Mouse (Mus musculus) forebrain, embryonic 10.5 days (tissue): ENCODE results near the gene Ak8. TPM values are rescaled to one million over a fixed set of nuclear protein-coding genes. Genes with fewer than 3 reads are reported as not detected.

Source experiments
- DNase-seq: peaks from one replicate; pipeline ENCODE4 v3.0.0-alpha.2; 2017; ENCODE audit warnings: low spot score; ENCODE audit errors: extremely low spot score
- H3K27ac ChIP-seq: fragments of 300-500 bp; sonication (generic); 2 replicates; pipeline ENCODE4 v1.5.1; 2016; ENCODE audit warnings: mild to moderate bottlenecking
- H3K27me3 ChIP-seq: fragments of 300-500 bp; sonication (generic); 2 replicates; pipeline ENCODE4 v1.6.1; 2016; ENCODE audit warnings: mild to moderate bottlenecking; ENCODE audit not compliant: poor library complexity, severe bottlenecking
- H3K36me3 ChIP-seq: fragments of 300-500 bp; sonication (generic); replicated peaks from 2 replicates; pipeline ENCODE4 v1.6.1; 2016; ENCODE audit warnings: mild to moderate bottlenecking, moderate library complexity
- H3K4me1 ChIP-seq: fragments of 300-500 bp; sonication (generic); 2 replicates; pipeline ENCODE4 v1.6.1; 2016
- H3K4me3 ChIP-seq: fragments of 300-500 bp; sonication (generic); 2 replicates; pipeline ENCODE4 v1.5.1; 2016; ENCODE audit warnings: mild to moderate bottlenecking, moderate library complexity
- H3K9me3 ChIP-seq: fragments of 300-500 bp; sonication (generic); 2 replicates; pipeline ENCODE4 v1.6.1; 2016; ENCODE audit warnings: mild to moderate bottlenecking, moderate library complexity
- WGBS: fragments of 180-500 bp; shearing (Covaris S2); methylation state at CpG from one replicate; pipeline ENCODE4 v1.1.7; 2016; 5-methylcytosine and 5-hydroxymethylcytosine counted together
- polyA plus RNA-seq: library from polyadenylated mRNA; unstranded; fragments of >200 nt; fragmentation: Nextera tagmentation; extraction: Ambion mirVana; gene quantifications from 2 replicates; pipeline ENCODE4 v1.2.1, GENCODE M21; 2016

Ak8 gene
- polyA plus RNA-seq, 1 experiment from 2014 or later = 0.69 TPM

DNA sequence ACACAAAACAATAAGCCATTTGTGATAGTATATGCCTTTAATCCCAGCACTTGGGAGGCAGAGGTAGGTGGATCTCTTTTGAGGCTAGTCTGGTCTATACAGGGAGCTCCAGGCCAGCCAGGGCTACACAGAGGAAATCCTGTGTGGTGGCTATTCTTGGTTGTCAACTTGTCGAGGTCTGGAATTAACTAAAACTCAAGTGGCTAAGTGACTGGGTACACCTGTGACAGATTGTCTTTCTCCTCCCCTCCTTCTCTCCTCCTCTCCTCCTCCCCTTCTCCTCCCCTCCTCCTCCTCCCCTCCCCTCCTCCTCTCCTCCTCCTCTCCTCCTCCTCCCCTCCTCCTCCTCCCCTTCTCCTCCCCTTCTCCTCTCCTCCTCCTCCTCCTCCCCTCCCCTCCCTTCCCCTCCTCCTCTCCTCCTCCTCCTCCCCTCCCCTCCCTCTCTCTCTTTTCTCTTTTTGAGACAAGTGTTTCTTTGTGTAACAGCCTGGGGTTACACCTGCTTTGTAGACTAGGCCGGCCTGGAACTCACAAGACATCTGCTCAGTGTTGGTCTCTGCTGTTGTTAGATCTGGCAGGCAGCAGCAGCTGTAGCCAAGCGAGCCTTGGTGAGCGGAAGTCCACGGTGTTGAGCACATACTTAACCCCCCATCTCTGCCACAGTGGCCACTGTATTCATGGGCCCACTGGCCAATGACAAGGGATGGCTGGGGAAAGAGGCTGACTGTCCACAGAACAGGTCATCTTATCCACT lies 110.5 kb downstream of the Ak8 start:
- Histone ChIP-seq H3K36me3 (no peaks in the 10 kb centered on the region), H3K27ac (no peak overlapping the region), H3K9me3 (no peaks in the 10 kb centered on the region), H3K4me3 (no peak overlapping the region), H3K4me1 (peaks cover 14% of the 10 kb centered on the region), H3K27me3 (peaks cover 10% of the 10 kb centered on the region; the same call in 1 of the 2 replicates)
- 55% methylated on average over 5 of the region's 5 CpGs for WGBS
- no peak for DNase-seq

GRCm38 (mm10) chr2:28818866-28819265 lies 118.9 kb downstream of the Ak8 start:
- 87% methylated on average over 4 of the region's 4 CpGs for WGBS
- Histone ChIP-seq H3K36me3 (peaks cover 19% of the 10 kb centered on the region), H3K27ac (no peak overlapping the region), H3K4me1 (peaks cover 6% of the 10 kb centered on the region; the same call in 1 of the 2 replicates), H3K9me3 (no peaks in the 10 kb centered on the region), H3K27me3 (no peaks in the 10 kb centered on the region), H3K4me3 (no peak overlapping the region)
- no peak for DNase-seq

DNA sequence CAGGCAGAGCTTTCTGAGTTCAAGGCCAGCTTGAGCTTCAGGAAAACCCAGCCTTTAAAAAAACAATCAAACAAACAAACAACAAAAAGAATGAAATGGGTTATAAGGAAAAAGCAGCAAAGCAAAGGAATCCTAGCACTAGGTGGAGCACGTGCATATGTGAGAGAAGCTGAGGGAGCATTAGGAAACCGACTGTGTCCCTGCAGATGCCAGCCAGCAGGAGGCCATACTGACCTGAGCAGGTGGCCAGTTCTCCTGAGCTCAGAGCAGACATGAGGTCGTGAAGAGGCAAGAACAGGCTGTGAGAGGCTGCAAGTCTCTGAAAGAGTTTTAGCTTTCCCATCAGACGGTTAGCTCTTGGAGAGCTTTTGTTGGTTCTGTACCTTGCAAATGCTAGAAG lies 129.3 kb downstream of the Ak8 start:
- H3K27me3 ChIP-seq = no peaks in the 10 kb centered on the region
- peaks cover 100% of the 10 kb centered on the region for H3K36me3 ChIP-seq
- 58% methylated on average over 4 of the region's 4 CpGs for WGBS
- H3K4me3 ChIP-seq = no peak overlapping the region
- no peak overlapping the region for H3K27ac ChIP-seq
- no peaks in the 10 kb centered on the region for H3K9me3 ChIP-seq
- H3K4me1 ChIP-seq = no peaks in the 10 kb centered on the region
- no peak for DNase-seq

DNA sequence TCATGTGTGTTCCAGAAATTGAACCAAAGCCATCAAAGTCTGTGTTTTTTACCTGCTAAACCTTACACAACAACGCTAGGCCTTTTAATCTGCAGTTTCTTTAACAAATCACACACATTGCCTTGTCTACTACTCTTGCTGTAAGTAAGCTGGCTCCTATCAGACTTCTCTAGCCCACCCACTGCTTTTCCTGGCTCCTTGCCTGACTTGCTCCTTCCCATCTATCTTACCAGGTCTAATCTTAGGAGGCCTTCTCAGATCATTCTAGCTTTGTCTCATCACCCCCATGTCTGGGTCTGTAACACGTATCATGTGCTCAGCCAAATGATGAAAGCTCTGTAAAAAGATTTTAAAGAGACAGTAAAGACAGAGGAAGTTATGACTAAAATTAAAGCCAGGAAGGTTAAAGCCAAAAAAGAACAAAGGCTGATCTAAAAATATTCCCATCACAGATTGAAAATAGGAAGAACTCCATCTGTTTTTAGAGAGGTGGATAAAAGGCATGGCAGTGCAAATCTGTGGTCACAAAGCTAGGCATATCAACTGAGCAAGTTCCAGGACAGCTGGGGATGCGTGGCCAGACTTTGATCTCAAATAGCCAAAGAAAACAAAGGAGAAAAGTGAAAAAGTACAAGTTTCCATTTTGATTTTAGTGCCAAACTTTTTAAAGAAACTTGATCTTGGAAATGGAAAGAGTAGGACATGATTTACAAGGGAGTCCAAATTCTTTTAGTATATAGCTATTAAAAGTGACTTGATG lies 136.4 kb downstream of the Ak8 start:
- H3K4me1 ChIP-seq = peaks cover 23% of the 10 kb centered on the region
- H3K9me3 ChIP-seq = no peaks in the 10 kb centered on the region
- H3K27me3 ChIP-seq = no peaks in the 10 kb centered on the region
- H3K36me3 ChIP-seq = peaks cover 56% of the 10 kb centered on the region
- no peak for DNase-seq
- no peak overlapping the region for H3K27ac ChIP-seq
- H3K4me3 ChIP-seq = no peak overlapping the region
- WGBS = 92% methylated on average over 3 of the region's 3 CpGs

- peaks cover 39% of the 10 kb centered on the region for H3K4me1 ChIP-seq
- peak overlapping the region; percentile 98 for H3K4me3 ChIP-seq
- DNase-seq = peak; percentile 24
- under 1% methylated on average over 52 of the region's 53 CpGs for WGBS
- peaks cover 27% of the 10 kb centered on the region for H3K36me3 ChIP-seq
- no peaks in the 10 kb centered on the region for H3K9me3 ChIP-seq
- no peaks in the 10 kb centered on the region for H3K27me3 ChIP-seq
- peak overlapping the region; percentile 96 for H3K27ac ChIP-seq
These were observed 139.7 kb downstream of the Ak8 start for GRCm38 (mm10) chr2:28839501-28840221.

- DNase-seq = peak; percentile 95
- Histone ChIP-seq H3K27me3 (no peaks in the 10 kb centered on the region), H3K4me3 (peak within 1 kb of the TSS; percentile 98), H3K4me1 (peaks cover 39% of the 10 kb centered on the region), H3K27ac (peak within 1 kb of the TSS; percentile 96), H3K36me3 (peaks cover 27% of the 10 kb centered on the region), H3K9me3 (no peaks in the 10 kb centered on the region)
- WGBS = under 1% methylated on average over 63 of the region's 63 CpGs
These were observed 140.4 kb downstream of the Ak8 start, which contains the start of the genes Gtf3c4 and Ddx31 for GRCm38 (mm10) chr2:28840222-28840951. TSS of gene Gtf3c4 (minus strand) at chr2:28840360. TSS of gene Ddx31 (plus strand) at chr2:28840406.

DNA sequence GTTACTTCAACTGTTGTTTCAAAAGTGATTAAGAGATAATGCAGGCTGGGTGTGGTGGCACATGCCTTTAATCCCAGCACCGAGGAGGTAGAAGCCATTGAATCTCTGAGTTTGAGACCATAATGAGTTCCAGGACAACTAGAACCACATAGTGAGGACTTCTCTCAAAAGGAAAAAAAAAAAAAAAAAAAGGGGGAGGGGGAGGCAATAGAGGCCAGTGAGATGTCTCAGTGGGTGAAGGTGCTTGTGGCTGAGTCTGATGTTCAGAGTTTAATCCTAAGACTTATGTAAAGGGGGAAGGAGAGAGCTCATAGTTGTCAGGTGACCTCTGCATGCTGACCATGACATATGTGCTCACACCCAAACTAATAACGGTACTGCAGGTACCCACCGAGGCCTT lies 142.1 kb downstream of the Ak8 start:
- peak overlapping the region; percentile 98 for H3K4me3 ChIP-seq
- H3K36me3 ChIP-seq = peaks cover 35% of the 10 kb centered on the region
- H3K9me3 ChIP-seq = no peaks in the 10 kb centered on the region
- H3K27me3 ChIP-seq = no peaks in the 10 kb centered on the region
- no peak for DNase-seq
- H3K27ac ChIP-seq = no peak overlapping the region
- peaks cover 39% of the 10 kb centered on the region for H3K4me1 ChIP-seq
- 83% methylated on average over 3 of the region's 3 CpGs for WGBS

GRCm38 (mm10) chr2:28848879-28849278 lies 148.9 kb downstream of the Ak8 start:
- no peaks in the 10 kb centered on the region for H3K9me3 ChIP-seq
- no peaks in the 10 kb centered on the region for H3K27me3 ChIP-seq
- H3K36me3 ChIP-seq = peaks cover 83% of the 10 kb centered on the region
- H3K27ac ChIP-seq = no peak overlapping the region
- H3K4me1 ChIP-seq = no peaks in the 10 kb centered on the region
- 97% methylated on average over 2 of the region's 2 CpGs for WGBS
- DNase-seq = no peak
- no peak overlapping the region for H3K4me3 ChIP-seq

GRCm38 (mm10) chr2:28852594-28852993 lies 152.6 kb downstream of the Ak8 start:
- H3K27ac ChIP-seq = no peak overlapping the region
- no peak overlapping the region for H3K4me3 ChIP-seq
- no peaks in the 10 kb centered on the region for H3K27me3 ChIP-seq
- WGBS = 91% methylated on average over 3 of the region's 3 CpGs
- H3K4me1 ChIP-seq = no peaks in the 10 kb centered on the region
- no peak for DNase-seq
- H3K36me3 ChIP-seq = peaks cover 79% of the 10 kb centered on the region
- H3K9me3 ChIP-seq = no peaks in the 10 kb centered on the region

GRCm38 (mm10) chr2:28855773-28856172 lies 155.8 kb downstream of the Ak8 start:
- H3K9me3 ChIP-seq = no peaks in the 10 kb centered on the region
- H3K27ac ChIP-seq = no peak overlapping the region
- H3K4me1 ChIP-seq = no peaks in the 10 kb centered on the region
- no peak for DNase-seq
- no peak overlapping the region for H3K4me3 ChIP-seq
- 93% methylated on average over 2 of the region's 2 CpGs for WGBS
- peaks cover 78% of the 10 kb centered on the region for H3K36me3 ChIP-seq
- no peaks in the 10 kb centered on the region for H3K27me3 ChIP-seq

DNA sequence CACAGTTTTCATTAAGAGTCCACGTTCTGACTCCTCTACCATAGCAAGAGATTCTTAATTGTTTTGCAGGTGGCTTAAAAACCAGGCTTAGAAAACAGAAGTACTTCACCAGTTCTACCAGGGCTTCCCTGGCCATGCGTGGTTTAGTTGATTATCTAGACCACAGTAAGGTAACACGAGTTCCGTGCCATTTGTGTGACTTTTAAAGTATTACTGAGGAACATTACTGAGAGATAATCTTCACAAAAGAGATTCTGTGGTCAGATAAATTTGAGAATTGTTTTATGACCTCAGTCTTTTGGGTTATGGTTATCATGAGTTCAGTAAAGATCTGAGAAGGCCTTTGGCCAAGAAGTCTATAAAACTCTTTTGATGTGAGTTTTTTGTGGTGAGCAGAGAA lies 159.3 kb downstream of the Ak8 start:
- Histone ChIP-seq H3K4me1 (no peaks in the 10 kb centered on the region), H3K4me3 (no peak overlapping the region), H3K9me3 (no peaks in the 10 kb centered on the region), H3K27me3 (no peaks in the 10 kb centered on the region), H3K36me3 (peaks cover 95% of the 10 kb centered on the region), H3K27ac (no peak overlapping the region)
- no peak for DNase-seq
- 95% methylated on average over 4 of the region's 4 CpGs for WGBS

DNA sequence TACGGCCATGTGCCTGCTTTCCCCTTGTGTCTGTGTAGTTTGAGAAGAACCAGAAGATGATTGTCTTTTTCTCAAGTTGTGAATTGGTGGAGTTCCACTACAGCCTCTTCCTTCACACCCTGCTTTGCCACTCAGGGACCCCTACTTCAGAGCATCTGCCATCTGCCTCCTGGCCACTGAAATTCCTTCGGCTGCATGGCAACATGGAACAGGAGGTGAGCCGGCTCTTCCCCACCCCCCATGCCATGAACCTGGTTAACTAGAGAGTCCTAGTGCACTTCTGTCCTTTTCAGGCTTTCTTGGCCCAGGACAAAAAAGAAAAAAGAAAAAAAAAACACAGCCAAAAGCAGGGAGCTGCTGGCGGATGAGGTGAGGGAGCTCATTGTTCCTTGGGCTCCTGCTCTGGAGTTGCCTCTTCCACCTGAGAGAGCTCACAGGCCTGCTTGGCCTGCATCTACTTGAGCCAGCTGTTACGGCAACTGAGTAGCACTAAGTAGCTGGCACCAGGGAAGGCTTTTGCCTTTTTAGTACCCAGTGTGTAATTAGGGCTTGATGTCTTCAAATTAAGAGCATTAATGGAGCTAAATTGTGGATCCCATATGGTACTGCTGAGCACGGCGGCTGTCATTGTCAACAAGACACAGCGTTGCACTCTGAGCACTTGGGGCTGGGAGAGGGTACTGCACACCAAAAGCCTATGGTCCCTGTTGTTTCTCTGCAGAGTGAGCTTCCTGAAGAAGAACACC lies 160.9 kb downstream of the Ak8 start:
- Histone ChIP-seq H3K4me1 (no peaks in the 10 kb centered on the region), H3K27me3 (no peaks in the 10 kb centered on the region), H3K36me3 (peaks cover 98% of the 10 kb centered on the region), H3K4me3 (no peak overlapping the region), H3K27ac (no peak overlapping the region), H3K9me3 (no peaks in the 10 kb centered on the region)
- WGBS = 96% methylated on average over 8 of the region's 8 CpGs
- no peak for DNase-seq
